Comparison of ENCODE assay signal across 11 mouse cellular contexts in the genomic region with DNA sequence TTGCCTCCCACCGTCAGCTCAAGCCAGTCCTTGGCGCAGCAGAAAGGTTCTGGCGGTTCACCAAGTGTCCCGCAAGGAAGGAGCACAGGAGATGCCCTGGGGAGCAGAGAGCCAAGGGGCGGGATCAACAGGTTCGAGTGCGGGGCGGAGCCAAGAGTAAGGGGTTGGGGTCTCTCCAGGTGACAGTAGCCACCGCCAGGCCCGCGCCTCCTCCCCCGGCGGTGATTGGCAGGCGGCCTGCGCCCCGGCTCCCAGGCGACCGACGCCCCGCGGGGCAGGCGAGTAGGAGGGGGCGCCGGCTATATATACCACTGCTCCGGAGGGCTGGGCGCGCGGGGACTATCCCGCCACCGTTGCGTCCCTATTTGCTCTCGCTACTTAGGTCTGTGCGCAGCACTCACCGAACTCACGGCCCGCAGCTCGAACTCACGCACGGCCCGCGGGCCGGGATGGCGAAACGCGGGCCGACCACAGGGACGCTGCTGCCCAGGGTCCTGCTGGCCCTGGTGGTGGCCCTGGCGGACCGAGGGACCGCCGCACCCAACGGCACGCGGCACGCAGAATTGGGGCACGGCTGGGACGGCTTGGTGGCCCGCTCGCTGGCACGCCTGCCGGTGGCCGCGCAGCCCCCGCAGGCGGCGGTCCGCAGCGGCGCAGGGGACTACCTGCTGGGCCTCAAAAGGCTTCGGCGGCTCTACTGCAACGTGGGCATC. TPM values are rescaled to one million over a fixed set of nuclear protein-coding genes. Genes with fewer than 3 reads are reported as not detected.
DNase-seq lines count a peak whose midpoint lies in the region; ATAC-seq and TF ChIP-seq lines count a peak whose summit lies in the region.
"Had no signal": no experiment of that assay in that cellular context is flagged by ENCODE, and none has a peak within 500 bp of the region (broad histone marks: within the 10 kb centered on the region; RNA-seq: fewer than 3 reads in every experiment).

No protein-coding gene starts in this region.

- TF ChIP-seq CTCF in G1E (IDR thresholded peaks at IDR 0.05; ENCODE audit: low read depth, low read length): no peak

- no peaks in the 10 kb centered on the region for H3K36me3 ChIP-seq in heart, embryonic 14.5 days (ENCODE audit: control insufficient read depth, insufficient read depth, low read length)
- H3K36me3 ChIP-seq in G1E (replicated peaks): no peaks in the 10 kb centered on the region
- no peaks in the 10 kb centered on the region for H3K36me3 ChIP-seq in hindbrain, embryonic 10.5 days
- no peaks in the 10 kb centered on the region for H3K36me3 ChIP-seq in midbrain, embryonic 13.5 days

- ATAC-seq in heart, embryonic 14.5 days (ENCODE audit: insufficient number of reproducible peaks, insufficient read depth, low FRiP score, low read depth): no peak
- no peak for ATAC-seq in G1E (ENCODE audit: extremely low read depth, insufficient number of reproducible peaks, low FRiP score, poor library complexity, severe bottlenecking)
- 0 out of 2 replicates have a peak, but pooled peaks have one; percentile 43 for ATAC-seq in midbrain, embryonic 13.5 days

- 2% methylated on average over 62 of the region's 72 CpGs for WGBS in heart, embryonic 14.5 days
- WGBS in hindbrain, embryonic 10.5 days: under 1% methylated on average over 72 of the region's 72 CpGs
- WGBS in midbrain, embryonic 13.5 days: under 1% methylated on average over 50 of the region's 72 CpGs

- no peak overlapping the region for H3K9ac ChIP-seq in heart, embryonic 14.5 days (ENCODE audit: low read length)
- H3K9ac ChIP-seq in midbrain, embryonic 13.5 days (replicated peaks): no peak overlapping the region

- DNase-seq in heart, adult 11 months: no peak
- DNase-seq in G1E (ENCODE audit: low spot score): no peak
- DNase-seq in hindbrain, embryonic 10.5 days (ENCODE audit: low spot score): no peak
- DNase-seq in c-Kit-positive CD71-positive TER-119-positive erythroid progenitor cells, embryonic 14.5 days (ENCODE audit: low spot score): no peak
- no peak for DNase-seq in gastrocnemius, adult 8-10 months (ENCODE audit: low spot score in 2 of 2)
- DNase-seq in layer of hippocampus, adult 18-20 months (ENCODE audit: low spot score in 2 of 2): no peak
- DNase-seq: layer of hippocampus, adult 9-11 months had no signal

- peaks cover 81% of the 10 kb centered on the region for H3K27me3 ChIP-seq in heart, embryonic 14.5 days (ENCODE audit: control insufficient read depth, insufficient read depth, low read length)
- H3K27me3 ChIP-seq in G1E (ENCODE audit: insufficient read depth, low read length): peaks cover 69% of the 10 kb centered on the region
- H3K27me3 ChIP-seq in hindbrain, embryonic 10.5 days (ENCODE audit: insufficient read depth, poor library complexity, severe bottlenecking): peaks cover 90% of the 10 kb centered on the region
- H3K27me3 ChIP-seq in midbrain, embryonic 13.5 days: peaks cover 85% of the 10 kb centered on the region

- peaks cover 0 to 9% of the 10 kb centered on the region in 2 experiments; a peak in 3 of 4 replicates for H3K4me1 ChIP-seq in heart, embryonic 14.5 days (ENCODE audit: control insufficient read depth in 2 of 2, insufficient read depth in 2 of 2, low read length in 2 of 2)
- peaks cover 48% of the 10 kb centered on the region for H3K4me1 ChIP-seq in G1E (ENCODE audit: insufficient read depth, low read depth, low read length)
- peaks cover 26% of the 10 kb centered on the region for H3K4me1 ChIP-seq in hindbrain, embryonic 10.5 days (replicated peaks)
- H3K4me1 ChIP-seq in midbrain, embryonic 13.5 days (replicated peaks): peaks cover 14% of the 10 kb centered on the region

- peak overlapping the region in 1 of 2 experiments; percentile 27; a peak in 3 of 4 replicates for H3K4me3 ChIP-seq in heart, embryonic 14.5 days (ENCODE audit: control insufficient read depth in 1 of 2, insufficient read depth in 1 of 2, low read depth in 1 of 2, low read length in 2 of 2)
- peak overlapping the region; percentile 46 for H3K4me3 ChIP-seq in G1E (ENCODE audit: low read depth, low read length)
- peak overlapping the region; percentile 43 for H3K4me3 ChIP-seq in hindbrain, embryonic 10.5 days
- peak overlapping the region; percentile 29 for H3K4me3 ChIP-seq in midbrain, embryonic 13.5 days (replicated peaks)

- H3K4me2 ChIP-seq in heart, embryonic 14.5 days (ENCODE audit: low read length): peak overlapping the region; percentile 47
- H3K4me2 ChIP-seq in midbrain, embryonic 13.5 days (replicated peaks): peak overlapping the region; percentile 41

- no peak overlapping the region for H3K27ac ChIP-seq in heart, embryonic 14.5 days (replicated peaks in 1 of 2; ENCODE audit: control insufficient read depth in 1 of 2, insufficient read depth in 1 of 2, low read depth in 2 of 2, low read length in 2 of 2)
- no peak overlapping the region for H3K27ac ChIP-seq in hindbrain, embryonic 10.5 days
- no peak overlapping the region for H3K27ac ChIP-seq in midbrain, embryonic 13.5 days

- no peaks in the 10 kb centered on the region for H3K9me3 ChIP-seq in heart, embryonic 14.5 days (ENCODE audit: control insufficient read depth, low read length)
- H3K9me3 ChIP-seq in G1E (replicated peaks): peaks cover 13% of the 10 kb centered on the region
- no peaks in the 10 kb centered on the region for H3K9me3 ChIP-seq in hindbrain, embryonic 10.5 days
- no peaks in the 10 kb centered on the region for H3K9me3 ChIP-seq in midbrain, embryonic 13.5 days

RNA-seq across cellular contexts. Expression of a gene that starts 14.0 kb away (rescaled TPM):
- polyA plus RNA-seq in heart, embryonic 14.5 days (2014; fragmentation: Nextera tagmentation; extraction: Ambion mirVana): not detected in 2 replicates
- total RNA-seq in G1E (2014; fragmentation: Nextera tagmentation) (not detected in 2 replicates), G1E (2017) (not detected in 2 replicates)
- not detected in 2 replicates for polyA plus RNA-seq in G1E (2012)
- polyA plus RNA-seq in hindbrain, embryonic 10.5 days (2016; fragmentation: Nextera tagmentation; extraction: Ambion mirVana): 0.15 TPM in 1 of 2 replicates, not detected in the other
- not detected in 2 replicates for polyA plus RNA-seq in midbrain, embryonic 13.5 days (2015; fragmentation: Nextera tagmentation; extraction: Ambion mirVana)
- not detected for total RNA-seq in gastrocnemius, adult 8-10 months (2022)
- total RNA-seq in layer of hippocampus, adult 18-20 months (2021): not detected
- total RNA-seq: CH12.LX had no signal
- polyA plus RNA-seq: brain, embryonic 14.5 days had no signal

RNA-seq across cellular contexts. Expression of a gene that starts 23.3 kb away (rescaled TPM):
- not detected in 2 replicates for polyA plus RNA-seq in heart, embryonic 14.5 days (2014; fragmentation: Nextera tagmentation; extraction: Ambion mirVana)
- total RNA-seq in G1E (2014; fragmentation: Nextera tagmentation) (0.68 and 2.5 TPM in 2 replicates), G1E (2017) (6.2 and 10.3 TPM in 2 replicates)
- 14.1 and 14.8 TPM in 2 replicates for polyA plus RNA-seq in G1E (2012)
- 1.7 and 2.6 TPM in 2 replicates for polyA plus RNA-seq in hindbrain, embryonic 10.5 days (2016; fragmentation: Nextera tagmentation; extraction: Ambion mirVana)
- 5.9 and 7.6 TPM in 2 replicates for polyA plus RNA-seq in midbrain, embryonic 13.5 days (2015; fragmentation: Nextera tagmentation; extraction: Ambion mirVana)
- total RNA-seq in gastrocnemius, adult 8-10 months (2022): not detected
- total RNA-seq in layer of hippocampus, adult 18-20 months (2021): not detected
- total RNA-seq: CH12.LX had no signal

RNA-seq across cellular contexts. Expression of a gene that starts 35.1 kb away (rescaled TPM):
- polyA plus RNA-seq in heart, embryonic 14.5 days (2014; fragmentation: Nextera tagmentation; extraction: Ambion mirVana): not detected in 2 replicates
- total RNA-seq in G1E (2014; fragmentation: Nextera tagmentation) (121 and 129 TPM in 2 replicates), G1E (2017) (34.6 and 38.9 TPM in 2 replicates)
- 39.2 and 48.5 TPM in 2 replicates for polyA plus RNA-seq in G1E (2012)
- polyA plus RNA-seq in hindbrain, embryonic 10.5 days (2016; fragmentation: Nextera tagmentation; extraction: Ambion mirVana): 43.4 and 55.3 TPM in 2 replicates
- polyA plus RNA-seq in midbrain, embryonic 13.5 days (2015; fragmentation: Nextera tagmentation; extraction: Ambion mirVana): 61.2 and 66.9 TPM in 2 replicates
- total RNA-seq in gastrocnemius, adult 8-10 months (2022): not detected
- total RNA-seq in layer of hippocampus, adult 18-20 months (2021): not detected
- total RNA-seq: CH12.LX had no signal

RNA-seq across cellular contexts. Expression of a gene that starts 53.7 kb away (rescaled TPM):
- polyA plus RNA-seq in heart, embryonic 14.5 days (2014; fragmentation: Nextera tagmentation; extraction: Ambion mirVana): 16.1 and 19.2 TPM in 2 replicates
- 13.7 and 15.2 TPM in 2 replicates for total RNA-seq in G1E (2014; fragmentation: Nextera tagmentation)
- 26.8 and 34.0 TPM in 2 replicates for total RNA-seq in G1E (2017)
- polyA plus RNA-seq in G1E (2012): 27.9 TPM in 2 replicates
- 30.5 and 33.0 TPM in 2 replicates for polyA plus RNA-seq in hindbrain, embryonic 10.5 days (2016; fragmentation: Nextera tagmentation; extraction: Ambion mirVana)
- 36.4 and 37.8 TPM in 2 replicates for polyA plus RNA-seq in midbrain, embryonic 13.5 days (2015; fragmentation: Nextera tagmentation; extraction: Ambion mirVana)
- 1 to 10 TPM; 7.8 to 8.9 (median 8.7) TPM for total RNA-seq in gastrocnemius, adult 8-10 months (2022)
- total RNA-seq in layer of hippocampus, adult 18-20 months (2021): 10 to 100 TPM; 25.6 to 27.2 TPM

Comparison
In these comparisons a context has a peak if more than half of its experiments do, and no peak if none do; other contexts are left out.
1. RNA of a gene that starts 35.1 kb away (polyA plus RNA-seq): 61.2 to 66.9 TPM in midbrain, embryonic 13.5 days, 39.2 to 48.5 TPM in G1E and 43.4 to 55.3 TPM in hindbrain, embryonic 10.5 days; not detected in heart, embryonic 14.5 days; every median in the first group is over 10 times any median in the second.